Mouse (Mus musculus) ovary, postnatal 10 days (tissue): Measurements from ENCODE around the gene Slx4ip.

Source experiments
- DNase-seq: peaks from one replicate; pipeline ENCODE4 v3.0.0; 2022; ENCODE audit warnings: low spot score

Gene Slx4ip

DNA sequence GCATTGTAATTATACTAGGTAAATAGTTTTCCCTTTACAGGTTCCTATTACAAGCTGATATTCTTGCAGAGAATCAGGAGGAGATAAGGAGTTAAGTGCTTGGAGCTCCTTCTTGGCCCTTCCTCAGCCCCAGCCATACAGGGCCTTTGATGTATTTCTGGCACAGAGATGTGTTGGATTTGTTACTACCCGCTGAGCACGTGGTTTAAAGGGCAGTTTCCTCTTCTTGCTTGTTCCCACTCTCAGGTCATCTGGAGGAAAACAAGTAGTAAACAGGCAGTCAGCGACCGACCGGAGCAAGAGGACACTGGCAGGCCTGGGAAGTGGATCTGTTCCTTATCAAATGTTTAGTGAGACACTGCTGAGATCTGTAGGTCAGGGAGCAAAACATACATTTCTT is 56.9 kb downstream of the Slx4ip start:
- no peak for DNase-seq

DNA sequence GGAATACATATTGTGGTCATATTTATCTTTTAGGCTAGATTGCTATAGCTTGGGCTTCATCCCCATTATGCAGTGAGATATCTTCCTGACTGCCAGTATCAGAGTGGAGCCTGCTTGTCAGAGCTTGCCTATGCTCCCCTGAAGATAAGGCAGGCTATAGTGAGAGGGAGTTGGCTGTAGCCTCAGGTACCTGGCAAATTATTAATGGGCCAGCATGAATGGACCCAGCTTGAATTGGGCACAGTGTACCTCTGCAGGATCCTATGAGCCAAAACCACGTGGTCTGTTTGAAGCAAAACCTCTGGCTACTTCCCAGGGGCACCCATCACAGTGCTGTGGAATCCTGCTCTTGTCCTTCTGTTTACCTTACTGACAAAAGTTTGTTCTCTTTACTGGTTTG is 61.2 kb downstream of the Slx4ip start:
- DNase-seq, result no peak

DNA sequence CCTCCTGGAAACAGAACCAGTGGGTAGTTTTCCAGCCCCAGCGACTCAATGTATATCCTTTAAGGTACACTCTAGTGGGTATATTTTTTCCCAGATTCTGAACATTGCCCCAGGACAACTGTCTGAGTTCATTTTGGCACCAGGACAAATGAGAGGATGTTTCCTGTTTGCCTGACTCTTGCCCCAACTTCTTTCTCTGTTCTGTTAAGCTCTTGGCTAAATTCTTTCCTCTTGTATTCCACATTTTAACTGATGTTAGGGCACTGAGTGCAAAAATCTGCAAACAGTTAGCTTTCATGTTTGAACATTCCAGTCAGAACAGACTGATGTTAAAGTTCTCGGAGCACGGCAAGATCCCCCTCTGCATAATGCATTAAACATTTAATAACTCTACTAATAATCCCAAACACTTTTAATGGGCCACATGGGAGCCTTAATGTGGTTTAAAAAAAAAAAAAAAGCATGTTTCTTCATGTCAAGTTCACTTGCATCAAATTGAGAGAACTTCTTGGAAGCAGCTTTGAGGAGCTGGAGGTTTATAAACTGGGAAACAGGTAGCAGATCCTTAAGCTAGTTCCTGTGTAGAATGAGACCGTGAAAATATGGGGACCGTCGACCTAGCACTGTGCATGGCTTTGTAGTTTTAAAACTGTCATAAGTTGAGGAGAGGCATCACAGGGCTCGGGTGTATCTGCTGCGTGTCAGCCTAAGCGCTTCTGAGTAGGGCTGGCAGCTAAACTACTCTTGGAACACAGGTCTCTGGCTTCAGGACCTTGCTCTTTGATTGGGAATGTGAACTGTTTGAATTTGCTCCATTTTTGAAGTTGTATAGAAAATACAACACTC is 64.9 kb downstream of the Slx4ip start:
- no peak for DNase-seq

DNA sequence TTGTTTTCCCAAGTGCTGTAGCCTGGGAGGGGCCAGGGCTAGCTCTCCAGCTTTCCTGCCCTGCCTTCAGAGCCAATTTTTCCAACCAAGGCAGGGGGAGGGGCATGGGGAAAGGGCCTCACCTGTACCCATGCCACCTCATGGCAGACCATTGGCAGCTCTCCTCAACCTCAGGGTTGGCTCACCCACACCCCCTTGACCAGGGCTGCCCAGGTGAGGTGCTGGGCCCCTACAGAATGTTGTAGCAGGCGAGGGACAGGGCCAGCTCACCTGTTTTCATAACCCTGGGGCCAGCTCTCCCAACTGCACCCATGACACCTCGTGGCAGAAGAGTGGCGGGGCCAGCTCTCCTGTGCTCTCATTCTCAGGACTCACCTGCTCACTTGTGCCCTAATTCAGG is 67.7 kb downstream of the Slx4ip start:
- no peak for DNase-seq

DNA sequence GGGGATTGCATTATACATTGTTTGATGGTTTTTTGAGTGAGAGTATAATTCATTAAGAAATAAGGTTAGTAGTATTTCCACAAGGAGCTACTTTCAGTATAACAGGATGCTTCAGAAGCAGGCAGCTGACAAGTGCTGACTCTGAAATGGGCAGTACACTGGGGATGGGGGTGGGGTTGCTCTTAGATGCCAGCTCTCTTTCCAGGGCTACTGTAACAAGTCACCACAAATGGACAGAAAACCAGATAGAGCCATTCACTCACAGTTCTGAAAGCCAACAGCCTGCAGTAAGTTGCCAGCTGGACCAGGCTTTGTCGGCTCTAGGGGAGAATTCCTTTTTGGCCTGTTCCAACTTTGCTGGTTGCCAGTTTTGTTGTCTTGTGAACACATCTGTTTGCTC is 84.8 kb downstream of the Slx4ip start:
- no peak for DNase-seq

DNA sequence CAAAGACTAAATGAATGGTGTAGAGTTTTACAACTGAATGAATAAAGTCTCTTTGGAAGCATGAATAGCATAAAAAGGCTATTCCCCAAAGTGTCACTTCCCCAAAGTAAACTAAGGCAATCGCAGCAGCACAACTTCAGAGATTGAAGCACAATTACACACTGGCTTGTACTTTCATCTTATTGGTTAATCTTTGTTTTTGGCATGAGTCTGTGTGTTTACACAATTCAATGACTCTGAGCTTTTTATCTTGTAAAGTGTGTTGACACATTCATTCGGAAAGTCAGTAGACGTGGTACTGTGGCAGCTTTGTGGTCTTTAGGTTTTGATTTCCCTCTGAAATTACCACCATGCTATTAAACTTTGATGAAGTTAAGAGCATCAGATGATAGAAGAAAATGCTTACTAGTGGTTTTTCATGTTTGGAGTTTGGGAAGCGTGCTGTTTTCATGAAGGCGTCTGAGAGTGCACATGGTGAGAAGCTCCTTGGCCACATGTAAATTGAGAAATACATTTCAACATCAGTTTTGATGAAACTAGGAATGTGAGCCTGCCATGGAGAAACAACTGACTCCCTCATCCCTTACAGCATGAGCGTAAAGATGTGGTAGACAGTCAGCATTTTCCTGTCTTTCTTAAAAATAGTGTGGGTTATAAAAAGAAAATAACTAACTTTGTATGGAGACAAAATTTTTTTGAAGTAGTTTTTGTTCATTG is 88.2 kb downstream of the Slx4ip start:
- DNase-seq, result no peak

DNA sequence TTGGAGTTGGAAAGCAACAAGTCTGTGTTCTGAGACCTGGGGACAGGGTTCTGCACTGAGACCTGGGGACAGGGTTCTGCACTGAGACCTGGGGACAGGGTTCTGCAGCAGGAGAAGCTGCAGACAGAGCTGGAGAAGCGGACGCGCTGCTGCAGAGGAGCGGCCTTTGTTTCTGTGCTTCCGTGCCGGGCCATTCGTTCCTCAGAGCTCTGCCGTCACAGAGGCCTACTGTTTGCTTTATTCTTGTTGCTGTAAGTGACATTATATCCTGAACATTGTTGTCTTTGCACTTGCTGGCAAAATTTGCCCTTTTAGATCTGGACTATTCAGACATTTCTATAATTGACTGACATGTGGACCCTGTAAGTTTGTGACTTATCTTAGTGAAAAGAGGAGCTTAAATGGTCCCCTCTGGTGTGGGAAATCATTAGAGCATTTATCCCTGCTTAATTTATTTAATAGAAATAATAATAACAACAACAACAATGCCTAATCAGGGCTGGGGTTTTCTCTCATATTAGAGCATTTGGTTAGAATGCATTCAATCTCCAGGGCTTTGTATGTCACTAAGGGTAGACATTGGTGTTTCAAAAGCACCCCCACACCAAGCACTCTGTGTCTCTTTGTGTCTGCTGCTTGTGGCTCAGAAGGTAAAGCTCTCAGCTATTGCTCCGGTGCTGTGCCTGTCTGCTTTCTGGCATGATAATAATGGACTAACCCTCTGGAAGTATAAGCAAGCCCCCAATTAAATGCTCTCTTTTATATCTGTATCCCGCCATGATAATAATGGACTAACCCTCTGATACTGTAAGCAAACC is 90.3 kb downstream of the Slx4ip start:
- DNase-seq, result no peak

DNA sequence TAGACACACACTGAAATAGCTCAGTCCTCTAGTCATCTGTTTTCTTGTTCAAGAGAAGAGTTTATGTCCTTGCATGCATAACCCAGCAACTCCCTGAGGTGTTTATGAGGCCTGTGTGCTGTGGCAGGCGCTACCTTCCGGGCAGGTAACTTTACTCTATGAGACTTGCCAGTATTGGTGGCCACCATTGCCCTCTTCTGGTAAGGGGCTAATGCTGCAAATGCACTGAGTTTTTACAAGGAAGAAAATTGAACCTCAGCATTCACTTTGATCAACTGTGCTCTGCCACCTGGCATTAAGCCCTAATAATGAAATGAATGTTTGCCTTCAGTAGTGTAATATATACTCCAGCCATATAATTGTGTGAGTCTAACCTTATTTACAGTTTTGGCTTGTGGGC is 92.9 kb downstream of the Slx4ip start:
- DNase-seq, result no peak

DNA sequence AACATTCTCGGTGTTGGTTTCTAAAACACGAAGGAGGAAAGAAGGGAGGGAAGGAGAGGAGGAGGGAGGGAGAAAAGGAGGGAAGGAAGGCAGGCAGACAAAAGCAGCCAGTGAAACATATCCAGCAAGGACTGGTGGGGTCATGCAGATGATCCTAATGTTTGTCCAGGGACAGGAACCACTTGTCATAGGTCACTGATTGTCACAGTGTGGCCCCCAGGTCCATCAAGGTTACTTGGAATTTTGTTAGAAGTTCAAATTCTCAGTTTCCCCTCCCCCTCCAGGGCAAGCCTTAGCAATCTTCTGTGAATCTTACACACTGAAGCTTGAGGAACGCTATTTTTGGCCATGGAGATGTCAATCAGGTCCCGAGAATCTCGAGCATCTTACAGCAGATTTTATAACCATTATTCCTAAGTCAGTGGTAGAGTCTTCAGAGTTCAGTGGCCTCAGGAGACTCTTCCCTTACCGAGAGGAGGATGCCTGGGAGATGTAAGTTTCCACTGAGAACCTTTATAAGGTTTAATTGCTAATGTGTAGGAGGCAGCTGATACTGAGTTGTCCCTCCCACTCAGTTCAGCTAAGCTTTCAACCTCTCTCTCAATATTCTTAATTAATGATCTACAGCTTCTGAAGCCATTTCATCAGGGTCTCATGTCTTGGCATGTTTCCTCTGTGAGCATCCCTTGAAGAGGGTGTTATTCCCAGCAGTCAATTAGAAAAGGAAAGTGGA is 95.1 kb downstream of the Slx4ip start:
- DNase-seq, result no peak

DNA sequence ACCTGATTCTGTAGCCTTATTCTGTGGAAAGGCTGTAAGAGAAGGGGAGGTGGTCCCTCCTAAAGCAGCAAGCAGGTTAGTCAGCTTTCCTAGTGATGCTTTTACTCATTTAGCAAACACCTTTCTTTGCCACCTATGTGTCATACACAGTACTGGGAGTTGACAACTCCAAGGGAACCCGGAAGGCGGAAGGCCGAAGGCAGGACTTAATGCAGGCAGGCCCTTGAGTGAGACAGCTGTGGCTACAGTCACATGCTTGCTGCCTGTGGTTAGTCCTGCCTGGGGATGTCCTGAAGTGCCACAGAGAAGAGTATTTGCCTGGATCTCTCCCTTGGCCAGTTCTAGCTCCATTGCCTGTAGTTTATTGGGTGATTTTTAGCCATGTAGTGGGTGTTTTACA is 102.1 kb downstream of the Slx4ip start:
- no peak for DNase-seq

DNA sequence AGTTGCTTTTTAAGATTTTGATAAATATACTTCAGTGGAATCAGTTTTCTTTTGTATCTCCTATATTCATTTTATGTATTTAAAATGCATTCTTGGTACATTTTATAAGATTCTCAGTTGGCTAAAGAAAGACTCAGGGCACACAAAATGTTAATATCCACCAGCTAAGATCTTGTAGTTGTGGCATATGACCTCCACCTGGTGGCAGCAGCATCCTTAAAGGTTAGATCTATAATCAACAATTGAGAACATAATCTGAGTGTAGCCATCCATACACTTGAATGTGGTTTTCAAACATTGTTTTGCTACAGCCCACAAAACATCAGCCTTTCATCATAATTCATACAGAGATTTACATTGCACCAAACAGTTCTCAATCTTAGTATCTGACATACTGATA is 106.1 kb downstream of the Slx4ip start:
- DNase-seq, result no peak

DNA sequence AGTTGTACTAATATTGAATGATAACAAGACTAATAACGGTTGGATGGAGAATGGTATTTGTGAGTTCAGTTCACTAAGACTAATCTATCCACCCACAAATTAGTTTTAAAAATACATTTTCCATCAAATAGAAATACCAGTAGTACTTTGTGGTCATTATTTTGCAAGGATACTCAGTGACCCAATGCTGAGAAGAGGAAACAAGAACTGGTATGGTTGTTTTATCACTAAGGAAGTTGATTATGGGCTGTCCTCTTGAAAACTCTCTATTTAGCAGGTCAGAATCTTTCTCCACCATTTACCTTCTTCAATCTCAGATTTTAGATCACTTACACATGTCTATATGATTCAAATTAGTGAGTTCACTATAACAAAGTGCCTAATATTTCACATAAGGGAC is 111.0 kb downstream of the Slx4ip start:
- DNase-seq, result no peak

DNA sequence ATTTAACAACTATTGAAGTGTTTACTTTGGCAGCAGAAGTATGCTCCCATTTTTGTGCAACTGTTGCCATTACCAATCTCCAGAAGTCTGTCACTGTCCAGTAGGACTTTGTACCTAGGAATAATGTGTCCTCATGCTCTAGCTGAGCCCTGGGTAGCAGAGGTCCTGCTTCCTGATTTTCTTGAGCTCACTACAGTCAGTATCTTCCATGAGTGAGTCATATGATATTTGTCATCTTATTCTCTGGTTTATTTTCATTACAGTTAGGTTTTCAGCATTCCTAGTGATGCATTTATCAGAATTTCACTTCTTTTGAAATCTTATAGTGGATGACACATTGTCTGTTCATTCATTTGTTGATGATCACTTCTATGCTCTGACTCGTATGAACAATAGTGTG is 115.6 kb downstream of the Slx4ip start:
- DNase-seq, result no peak

DNA sequence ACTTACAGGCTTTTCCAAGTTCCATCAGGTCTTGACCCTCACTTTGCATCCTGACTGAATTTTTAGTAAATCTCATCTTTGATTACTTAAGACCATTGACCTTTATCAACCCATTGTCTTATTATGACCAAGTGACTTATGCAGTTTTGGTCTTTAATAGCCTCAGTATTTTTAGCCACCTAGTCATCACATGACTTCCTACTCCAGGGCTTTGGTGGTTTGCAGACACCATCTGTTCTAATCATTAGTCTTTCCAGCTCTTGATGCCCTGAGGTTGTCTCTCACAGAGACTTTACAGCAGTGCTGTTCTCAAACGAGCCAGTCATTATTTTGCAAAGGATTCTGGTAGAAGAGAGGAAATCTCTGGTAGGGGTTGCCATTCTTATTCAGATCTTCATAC is 121.0 kb downstream of the Slx4ip start:
- no peak for DNase-seq

DNA sequence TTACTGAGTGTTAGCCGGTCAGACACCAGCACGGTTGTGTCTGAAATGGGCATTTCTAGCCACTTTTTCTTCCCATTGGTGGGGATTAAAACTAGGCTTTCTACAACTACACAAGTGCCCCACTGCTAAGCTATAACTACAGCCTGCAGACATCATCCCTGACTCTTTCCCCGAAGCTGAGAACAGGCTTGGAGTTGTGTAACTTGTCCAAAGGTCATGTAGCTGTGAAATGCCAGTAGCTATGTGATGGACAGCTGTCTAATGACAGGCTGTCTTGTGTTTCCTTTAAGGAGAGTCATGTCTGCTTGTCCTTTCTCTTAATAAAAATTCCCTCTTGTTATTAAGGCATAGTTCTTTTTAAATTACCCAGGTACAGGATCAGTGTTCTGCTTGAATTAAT is 122.1 kb downstream of the Slx4ip start:
- no peak for DNase-seq

DNA sequence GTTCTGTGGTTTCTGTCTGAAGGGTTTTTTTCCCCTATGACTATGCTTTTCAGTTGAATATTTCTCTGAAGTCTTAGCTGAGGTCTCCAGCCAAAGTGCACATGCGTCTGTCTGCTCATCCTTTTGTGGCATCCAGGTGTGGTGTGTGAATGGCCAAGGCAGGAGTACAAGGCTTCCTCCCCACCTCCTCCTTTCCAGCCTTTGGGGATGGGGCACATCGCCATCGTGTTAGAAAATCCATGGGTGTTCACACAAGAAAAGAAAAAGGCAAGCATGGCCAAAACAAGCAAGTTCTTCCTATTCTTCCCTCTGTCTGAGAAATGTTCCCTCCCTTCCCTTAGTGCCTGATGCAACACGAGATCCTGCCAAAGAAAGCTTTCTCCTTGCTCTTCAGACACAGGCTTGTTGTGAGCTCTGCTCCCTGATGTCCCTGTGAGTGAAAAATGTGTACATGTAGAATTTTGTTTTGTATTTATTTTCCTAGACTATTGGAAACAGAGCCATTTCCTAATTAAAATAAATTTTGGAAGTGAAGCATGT is 122.9 kb downstream of the Slx4ip start:
- no peak for DNase-seq

DNA sequence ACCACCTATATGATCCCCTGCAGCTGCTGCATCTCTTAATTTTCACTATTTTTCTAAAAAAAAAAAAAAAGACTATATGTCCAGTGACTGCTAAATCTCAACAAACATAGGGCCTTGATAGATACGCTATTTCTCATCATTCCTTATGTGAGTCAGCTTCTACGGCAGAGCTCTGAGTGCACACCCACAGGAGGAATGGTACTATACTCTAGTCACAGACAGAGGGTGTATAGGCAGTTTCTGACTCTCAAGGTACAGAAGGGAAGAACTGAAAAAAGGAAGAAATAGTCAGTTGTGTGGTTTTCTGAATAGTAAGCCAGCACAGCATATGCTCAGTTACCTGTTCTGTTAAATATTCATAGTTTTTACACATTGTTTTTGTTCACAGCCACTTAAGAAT is 123.4 kb downstream of the Slx4ip start:
- no peak for DNase-seq

DNA sequence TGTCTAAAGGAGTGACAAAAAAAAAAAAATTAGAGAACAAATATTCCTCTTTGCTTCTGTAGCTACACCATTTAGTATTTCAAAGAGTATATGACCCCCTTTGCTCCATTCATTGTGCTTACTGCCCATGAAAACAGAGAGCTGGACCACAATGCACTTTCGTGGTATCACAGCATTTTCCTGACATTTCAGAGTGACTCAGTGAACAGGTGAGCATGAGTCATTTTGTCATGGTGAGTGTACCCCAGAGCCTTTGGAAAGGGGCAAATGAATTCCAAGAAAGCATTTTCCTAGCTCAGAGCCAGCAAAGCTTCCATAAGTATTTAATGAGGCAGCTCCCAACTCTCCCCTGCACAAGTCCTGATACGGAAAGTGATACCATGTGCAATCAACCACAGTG is 153.1 kb downstream of the Slx4ip start:
- no peak for DNase-seq

DNA sequence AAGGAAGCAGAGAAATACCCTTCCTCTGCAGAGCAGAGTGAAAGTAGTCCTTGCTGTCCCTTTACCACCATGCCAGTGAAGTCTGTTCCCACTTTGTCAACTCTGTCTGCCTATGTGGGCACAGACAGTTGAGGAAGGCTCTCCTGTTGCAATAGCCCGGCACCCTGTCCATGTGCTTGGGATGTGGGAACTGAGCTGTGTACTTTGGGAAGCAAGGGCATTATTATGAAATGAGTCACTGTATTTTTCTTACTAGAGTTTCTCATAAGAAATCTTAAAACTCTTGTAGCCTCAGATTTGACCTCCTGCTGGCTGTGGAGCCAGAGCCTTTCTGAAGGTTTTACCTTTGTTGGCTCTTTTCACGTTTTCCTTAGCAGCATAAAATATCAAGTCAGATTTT is 158.3 kb downstream of the Slx4ip start:
- DNase-seq, result no peak

DNA sequence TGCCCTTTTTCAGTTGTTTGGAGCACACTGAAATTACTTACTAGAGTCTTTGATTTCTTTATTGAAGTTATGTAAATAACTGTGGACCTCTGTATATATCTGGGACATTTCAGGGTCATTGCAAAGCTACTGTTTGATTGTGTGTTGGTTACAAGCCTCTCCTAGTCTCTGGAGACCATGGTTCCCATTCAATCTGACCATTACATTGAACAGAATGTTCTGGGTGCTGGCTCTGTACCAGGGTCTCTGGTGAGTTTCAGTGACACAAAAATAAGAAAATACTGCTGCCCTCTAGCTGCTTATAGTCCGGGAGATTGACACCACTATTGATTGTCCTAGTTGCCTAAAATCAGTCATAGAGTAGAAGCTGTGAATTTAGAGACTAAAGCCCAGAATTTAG is 158.9 kb downstream of the Slx4ip start:
- DNase-seq, result no peak

DNA sequence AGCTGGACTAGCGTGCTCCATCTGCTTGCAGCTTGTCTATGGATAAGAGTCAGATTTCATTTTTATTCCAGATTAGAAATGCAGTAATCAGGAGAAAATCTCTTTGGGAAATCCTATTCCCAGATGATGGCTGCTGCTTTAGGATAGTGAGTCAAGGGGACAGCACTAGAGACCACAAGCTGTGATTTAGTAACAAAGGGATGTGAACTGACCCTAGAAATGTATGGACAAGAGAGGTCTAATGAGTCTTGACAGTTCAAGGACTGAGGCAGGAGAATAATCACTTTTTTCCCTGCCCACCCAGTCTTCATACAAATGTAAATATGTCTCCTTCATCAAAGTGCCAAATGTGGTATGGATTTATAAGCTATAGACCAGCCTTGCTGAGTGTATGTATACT is 172.8 kb downstream of the Slx4ip start:
- DNase-seq, result no peak

DNA sequence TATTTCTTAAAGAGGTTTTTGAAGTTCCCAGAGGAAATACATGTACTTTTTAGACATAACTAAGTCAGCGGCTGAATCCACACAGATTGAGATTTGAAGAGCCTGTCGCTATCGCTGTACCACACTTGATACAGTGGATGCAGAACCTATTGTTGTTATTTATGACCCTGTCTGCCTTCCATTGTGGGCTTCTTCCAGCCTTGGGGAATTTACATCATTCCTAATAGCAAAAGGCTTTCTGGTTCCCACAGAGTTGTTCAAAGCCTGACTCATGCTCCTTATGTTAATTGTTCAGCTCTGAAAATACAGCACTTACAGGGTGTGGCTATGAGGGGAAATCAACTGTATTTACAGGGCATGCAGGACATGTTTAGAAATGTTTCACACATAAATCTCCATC is 173.5 kb downstream of the Slx4ip start:
- DNase-seq, result no peak
